Mouse (Mus musculus): ENCODE data around the gene Rbbp6.

Gene Rbbp6

GRCm38 (mm10) chr7:123046473-123047091 is 81.1 kb downstream of the Rbbp6 start:
- DNase-seq (ENCODE audit: low read depth, low spot score) = no peak

All from retina, postnatal 7 days (tissue).